Mouse (Mus musculus): ENCODE measurements around the gene C9. TPM values are rescaled to one million over a fixed set of nuclear protein-coding genes. Genes with fewer than 3 reads are reported as not detected.

Gene C9
- polyA plus RNA-seq, 1 experiment from 2014 or later: not detected

- Histone ChIP-seq H3K4me2 (replicated peaks; ENCODE audit: low read depth, low read length) (peak overlapping the region; percentile 20; the same call in 1 of the 2 replicates), H3K4me1 (ENCODE audit: control insufficient read depth, insufficient read depth, low read length) (peaks cover 11% of the 10 kb centered on the region), H3K36me3 (ENCODE audit: control insufficient read depth, insufficient read depth, low read length) (no peaks in the 10 kb centered on the region), H3K27ac (ENCODE audit: low read length) (no peak overlapping the region), H3K4me3 (ENCODE audit: low read depth, low read length) (no peak overlapping the region), H3K9ac (replicated peaks; ENCODE audit: low read depth, low read length) (no peak overlapping the region), H3K9me3 (ENCODE audit: control insufficient read depth, low read depth, low read length) (no peaks in the 10 kb centered on the region), H3K27me3 (ENCODE audit: control insufficient read depth, insufficient read depth, low read length) (no peaks in the 10 kb centered on the region)
- peak; percentile 78; the same call in 1 of the 2 replicates for ATAC-seq (ENCODE audit: insufficient number of reproducible peaks, insufficient read depth, low FRiP score, low read depth)
- 6% methylated on average over 9 of the region's 9 CpGs for WGBS
These were observed 3.8 kb downstream of the C9 start for GRCm38 (mm10) chr15:6448892-6449291.

- Histone ChIP-seq H3K4me3 (ENCODE audit: low read depth, low read length) (no peak overlapping the region), H3K27me3 (ENCODE audit: control insufficient read depth, insufficient read depth, low read length) (no peaks in the 10 kb centered on the region), H3K27ac (ENCODE audit: low read length) (no peak overlapping the region), H3K4me1 (ENCODE audit: control insufficient read depth, insufficient read depth, low read length) (no peaks in the 10 kb centered on the region), H3K9ac (replicated peaks; ENCODE audit: low read depth, low read length) (no peak overlapping the region), H3K4me2 (replicated peaks; ENCODE audit: low read depth, low read length) (no peak overlapping the region), H3K9me3 (ENCODE audit: control insufficient read depth, low read depth, low read length) (no peaks in the 10 kb centered on the region), H3K36me3 (ENCODE audit: control insufficient read depth, insufficient read depth, low read length) (no peaks in the 10 kb centered on the region)
- WGBS: 77% methylated on average over 2 of the region's 2 CpGs
- no peak for ATAC-seq (ENCODE audit: insufficient number of reproducible peaks, insufficient read depth, low FRiP score, low read depth)
These were observed 9.3 kb downstream of the C9 start for GRCm38 (mm10) chr15:6454461-6454860.

GRCm38 (mm10) chr15:6461381-6461780 is 16.3 kb downstream of the C9 start:
- WGBS: 63% methylated on average over 8 of the region's 8 CpGs
- H3K9me3 ChIP-seq (ENCODE audit: control insufficient read depth, low read depth, low read length): no peaks in the 10 kb centered on the region
- H3K27ac ChIP-seq (ENCODE audit: low read length): no peak overlapping the region
- no peak overlapping the region for H3K4me3 ChIP-seq (ENCODE audit: low read depth, low read length)
- H3K9ac ChIP-seq (replicated peaks; ENCODE audit: low read depth, low read length): no peak overlapping the region
- ATAC-seq (ENCODE audit: insufficient number of reproducible peaks, insufficient read depth, low FRiP score, low read depth): no peak
- H3K27me3 ChIP-seq (ENCODE audit: control insufficient read depth, insufficient read depth, low read length): no peaks in the 10 kb centered on the region
- no peaks in the 10 kb centered on the region for H3K4me1 ChIP-seq (ENCODE audit: control insufficient read depth, insufficient read depth, low read length)
- H3K36me3 ChIP-seq (ENCODE audit: control insufficient read depth, insufficient read depth, low read length): no peaks in the 10 kb centered on the region
- H3K4me2 ChIP-seq (replicated peaks; ENCODE audit: low read depth, low read length): no peak overlapping the region

- Histone ChIP-seq H3K4me2 (replicated peaks; ENCODE audit: low read depth, low read length) (no peak overlapping the region), H3K9ac (replicated peaks; ENCODE audit: low read depth, low read length) (no peak overlapping the region), H3K4me1 (ENCODE audit: control insufficient read depth, insufficient read depth, low read length) (no peaks in the 10 kb centered on the region), H3K4me3 (ENCODE audit: low read depth, low read length) (no peak overlapping the region), H3K27ac (ENCODE audit: low read length) (no peak overlapping the region), H3K27me3 (ENCODE audit: control insufficient read depth, insufficient read depth, low read length) (no peaks in the 10 kb centered on the region), H3K9me3 (ENCODE audit: control insufficient read depth, low read depth, low read length) (no peaks in the 10 kb centered on the region), H3K36me3 (ENCODE audit: control insufficient read depth, insufficient read depth, low read length) (no peaks in the 10 kb centered on the region)
- no peak for ATAC-seq (ENCODE audit: insufficient number of reproducible peaks, insufficient read depth, low FRiP score, low read depth)
- WGBS: 69% methylated on average over 3 of the region's 3 CpGs
These were observed 18.3 kb downstream of the C9 start for GRCm38 (mm10) chr15:6463361-6463923.

GRCm38 (mm10) chr15:6466995-6467394 is 21.9 kb downstream of the C9 start:
- Histone ChIP-seq H3K36me3 (ENCODE audit: control insufficient read depth, insufficient read depth, low read length) (no peaks in the 10 kb centered on the region), H3K9me3 (ENCODE audit: control insufficient read depth, low read depth, low read length) (no peaks in the 10 kb centered on the region), H3K9ac (replicated peaks; ENCODE audit: low read depth, low read length) (no peak overlapping the region), H3K27ac (ENCODE audit: low read length) (no peak overlapping the region), H3K4me1 (ENCODE audit: control insufficient read depth, insufficient read depth, low read length) (no peaks in the 10 kb centered on the region), H3K4me2 (replicated peaks; ENCODE audit: low read depth, low read length) (no peak overlapping the region), H3K27me3 (ENCODE audit: control insufficient read depth, insufficient read depth, low read length) (no peaks in the 10 kb centered on the region), H3K4me3 (ENCODE audit: low read depth, low read length) (no peak overlapping the region)
- WGBS: 75% methylated on average over 10 of the region's 10 CpGs
- no peak for ATAC-seq (ENCODE audit: insufficient number of reproducible peaks, insufficient read depth, low FRiP score, low read depth)

- WGBS: 94% methylated on average over 1 of the region's 1 CpGs
- Histone ChIP-seq H3K27me3 (ENCODE audit: control insufficient read depth, insufficient read depth, low read length) (no peaks in the 10 kb centered on the region), H3K27ac (ENCODE audit: low read length) (no peak overlapping the region), H3K36me3 (ENCODE audit: control insufficient read depth, insufficient read depth, low read length) (no peaks in the 10 kb centered on the region), H3K4me3 (ENCODE audit: low read depth, low read length) (no peak overlapping the region), H3K4me1 (ENCODE audit: control insufficient read depth, insufficient read depth, low read length) (no peaks in the 10 kb centered on the region), H3K9ac (replicated peaks; ENCODE audit: low read depth, low read length) (no peak overlapping the region), H3K4me2 (replicated peaks; ENCODE audit: low read depth, low read length) (no peak overlapping the region), H3K9me3 (ENCODE audit: control insufficient read depth, low read depth, low read length) (no peaks in the 10 kb centered on the region)
- no peak for ATAC-seq (ENCODE audit: insufficient number of reproducible peaks, insufficient read depth, low FRiP score, low read depth)
These were observed 23.7 kb downstream of the C9 start for GRCm38 (mm10) chr15:6468845-6469244.

GRCm38 (mm10) chr15:6469384-6469783 is 24.3 kb downstream of the C9 start:
- H3K4me3 ChIP-seq (ENCODE audit: low read depth, low read length): no peak overlapping the region
- no peak overlapping the region for H3K4me2 ChIP-seq (replicated peaks; ENCODE audit: low read depth, low read length)
- no peak overlapping the region for H3K27ac ChIP-seq (ENCODE audit: low read length)
- H3K4me1 ChIP-seq (ENCODE audit: control insufficient read depth, insufficient read depth, low read length): no peaks in the 10 kb centered on the region
- no peaks in the 10 kb centered on the region for H3K9me3 ChIP-seq (ENCODE audit: control insufficient read depth, low read depth, low read length)
- ATAC-seq (ENCODE audit: insufficient number of reproducible peaks, insufficient read depth, low FRiP score, low read depth): no peak
- H3K27me3 ChIP-seq (ENCODE audit: control insufficient read depth, insufficient read depth, low read length): no peaks in the 10 kb centered on the region
- no peaks in the 10 kb centered on the region for H3K36me3 ChIP-seq (ENCODE audit: control insufficient read depth, insufficient read depth, low read length)
- H3K9ac ChIP-seq (replicated peaks; ENCODE audit: low read depth, low read length): no peak overlapping the region
- 77% methylated on average over 3 of the region's 3 CpGs for WGBS

GRCm38 (mm10) chr15:6483561-6483960 is 38.4 kb downstream of the C9 start:
- 56% methylated on average over 3 of the region's 3 CpGs for WGBS
- Histone ChIP-seq H3K4me1 (ENCODE audit: control insufficient read depth, insufficient read depth, low read length) (no peaks in the 10 kb centered on the region), H3K36me3 (ENCODE audit: control insufficient read depth, insufficient read depth, low read length) (no peaks in the 10 kb centered on the region), H3K27ac (ENCODE audit: low read length) (no peak overlapping the region), H3K4me3 (ENCODE audit: low read depth, low read length) (no peak overlapping the region), H3K9me3 (ENCODE audit: control insufficient read depth, low read depth, low read length) (no peaks in the 10 kb centered on the region), H3K9ac (replicated peaks; ENCODE audit: low read depth, low read length) (no peak overlapping the region), H3K4me2 (replicated peaks; ENCODE audit: low read depth, low read length) (no peak overlapping the region), H3K27me3 (ENCODE audit: control insufficient read depth, insufficient read depth, low read length) (no peaks in the 10 kb centered on the region)
- no peak for ATAC-seq (ENCODE audit: insufficient number of reproducible peaks, insufficient read depth, low FRiP score, low read depth)

GRCm38 (mm10) chr15:6492386-6492785 is 47.3 kb downstream of the C9 start:
- Histone ChIP-seq H3K4me3 (ENCODE audit: low read depth, low read length) (no peak overlapping the region), H3K36me3 (ENCODE audit: control insufficient read depth, insufficient read depth, low read length) (no peaks in the 10 kb centered on the region), H3K4me1 (ENCODE audit: control insufficient read depth, insufficient read depth, low read length) (no peaks in the 10 kb centered on the region), H3K9me3 (ENCODE audit: control insufficient read depth, low read depth, low read length) (no peaks in the 10 kb centered on the region), H3K27me3 (ENCODE audit: control insufficient read depth, insufficient read depth, low read length) (no peaks in the 10 kb centered on the region), H3K27ac (ENCODE audit: low read length) (no peak overlapping the region), H3K4me2 (replicated peaks; ENCODE audit: low read depth, low read length) (no peak overlapping the region), H3K9ac (replicated peaks; ENCODE audit: low read depth, low read length) (no peak overlapping the region)
- WGBS: 84% methylated on average over 2 of the region's 2 CpGs
- ATAC-seq (ENCODE audit: insufficient number of reproducible peaks, insufficient read depth, low FRiP score, low read depth): no peak

Measured in stomach, embryonic 14.5 days (tissue).